Mouse (Mus musculus) CH12.LX (cell line): ENCODE measurements around the gene Pde4dip.

Experiments
- CHD1 ChIP-seq: IDR thresholded peaks from 2 replicates; pipeline ENCODE4 v1.6.1; 2012; ENCODE audit warnings: low read depth, low read length, improper control_type of control experiment, inconsistent platforms
- CHD2 ChIP-seq: IDR thresholded peaks from 2 replicates; pipeline ENCODE4 v1.6.1; 2011; ENCODE audit warnings: low read length, improper control_type of control experiment
- CTCF ChIP-seq, 2 experiments: IDR thresholded peaks in 1 of 2; conservative IDR thresholded peaks in 1 of 2; 2 replicates each; pipeline ENCODE4 v1.5.1; 2011 to 2012; ENCODE audit warnings: low read depth in 2 of 2, low read length in 2 of 2, improper control_type of control experiment in 1 of 2, inconsistent platforms in 1 of 2, mild to moderate bottlenecking in 1 of 2, moderate library complexity in 1 of 2
- EP300 ChIP-seq: IDR thresholded peaks from 2 replicates; pipeline ENCODE4 v1.6.1; 2011; ENCODE audit warnings: low read length, improper control_type of control experiment
- JUND ChIP-seq: conservative IDR thresholded peaks from 2 replicates; pipeline ENCODE4 v1.6.1; 2011; ENCODE audit warnings: low read depth, low read length, improper control_type of control experiment
- MAFK ChIP-seq: IDR thresholded peaks from 2 replicates; pipeline ENCODE4 v1.6.1; 2011; ENCODE audit warnings: low read length, improper control_type of control experiment; ENCODE audit not compliant: insufficient replicate concordance
- POLR2A ChIP-seq: IDR thresholded peaks from 2 replicates; pipeline ENCODE4 v1.6.1; 2011; ENCODE audit warnings: low read depth, mild to moderate bottlenecking, improper control_type of control experiment, low read length
- ZMIZ1 ChIP-seq: IDR thresholded peaks from 2 replicates; pipeline ENCODE4 v1.6.1; 2012; ENCODE audit warnings: low read depth, mild to moderate bottlenecking, inconsistent platforms, low read length, improper control_type of control experiment
- ZNF384 ChIP-seq: IDR thresholded peaks from 2 replicates; pipeline ENCODE4 v1.6.1; 2012; ENCODE audit warnings: low read depth, low read length, improper control_type of control experiment, inconsistent platforms

GRCm38 (mm10) chr3:97830122-97830521 is 58.4 kb downstream of the Pde4dip start:
- no peak for TF ChIP-seq ZMIZ1
- no peak for TF ChIP-seq ZNF384
- TF ChIP-seq POLR2A, result no peak
- TF ChIP-seq CHD1, result no peak
- TF ChIP-seq CTCF (conservative IDR thresholded peaks at IDR 0.05 in 1 of 2, IDR thresholded peaks at IDR 0.05 in 1 of 2; ENCODE audit: low read depth in 2 of 2, low read length in 2 of 2), result no peak
- TF ChIP-seq MAFK, result no peak
- TF ChIP-seq CHD2, result no peak
- TF ChIP-seq EP300, result no peak
- no peak for TF ChIP-seq JUND
